Mouse (Mus musculus) megakaryocyte, embryonic 14.5 days (primary cell): Measurements from ENCODE around the gene Gli3. TPM values are rescaled to one million over a fixed set of nuclear protein-coding genes. Genes with fewer than 3 reads are reported as not detected.

Source experiments
- H3K27me3 ChIP-seq: replicated peaks from 2 replicates; pipeline ENCODE3; 2012; ENCODE audit warnings: inconsistent platforms
- H3K36me3 ChIP-seq: replicated peaks from 2 replicates; pipeline ENCODE3; 2012; ENCODE audit warnings: low read length, inconsistent platforms, mixed read lengths
- H3K4me1 ChIP-seq: 2 replicates; pipeline ENCODE4 v1.6.1; 2012; ENCODE audit warnings: inconsistent platforms
- H3K4me3 ChIP-seq: replicated peaks from 2 replicates; pipeline ENCODE3; 2012; ENCODE audit warnings: moderate library complexity, mild to moderate bottlenecking, inconsistent platforms
- H3K9me3 ChIP-seq: 2 replicates; pipeline ENCODE4 v1.6.1; 2012; ENCODE audit warnings: inconsistent platforms
- FLI1 ChIP-seq: IDR thresholded peaks from 2 replicates; pipeline ENCODE4 v1.6.1; 2012; ENCODE audit warnings: low read length, inconsistent platforms, mixed read lengths
- GATA1 ChIP-seq: IDR thresholded peaks from 3 replicates; pipeline ENCODE4 v1.6.1; 2012; ENCODE audit warnings: mixed read lengths, low read length, inconsistent platforms, borderline replicate concordance
- polyA plus RNA-seq: library from polyadenylated mRNA; stranded (reverse); fragments of >175 nt; gene quantifications from 2 replicates; pipeline ENCODE4 v1.2.3, GENCODE M21; 2012; ENCODE audit warnings: low replicate concordance; ENCODE audit not compliant: insufficient read depth

Gli3 gene
- polyA plus RNA-seq, 1 experiment, result not detected

DNA sequence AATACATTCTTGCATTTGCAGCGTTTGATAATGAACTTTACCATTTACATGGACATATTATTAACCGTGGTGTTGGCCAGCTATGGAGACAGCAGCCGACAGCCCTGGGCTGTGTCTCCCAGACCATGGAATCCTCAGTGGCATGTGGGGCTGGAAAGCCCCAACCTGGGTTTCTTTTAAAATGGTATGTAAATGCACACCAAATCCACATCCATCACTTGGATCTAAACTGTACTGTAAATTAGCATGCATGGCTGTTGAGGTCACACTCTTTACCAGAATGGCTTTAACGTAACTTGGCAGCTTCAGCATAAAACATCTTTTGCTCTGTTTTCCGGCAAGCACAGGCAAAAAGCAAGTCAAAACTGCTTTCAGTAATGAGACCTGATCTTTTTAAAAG is 117.4 kb downstream of the Gli3 start:
- Histone ChIP-seq H3K9me3 (0 out of 2 replicates have a peak, but pooled peaks cover 4% of the 10 kb centered on the region), H3K27me3 (no peaks in the 10 kb centered on the region), H3K4me1 (no peaks in the 10 kb centered on the region; the same call in 1 of the 2 replicates), H3K36me3 (no peaks in the 10 kb centered on the region), H3K4me3 (no peak overlapping the region)
- TF ChIP-seq FLI1 (no peak), GATA1 (no peak)

DNA sequence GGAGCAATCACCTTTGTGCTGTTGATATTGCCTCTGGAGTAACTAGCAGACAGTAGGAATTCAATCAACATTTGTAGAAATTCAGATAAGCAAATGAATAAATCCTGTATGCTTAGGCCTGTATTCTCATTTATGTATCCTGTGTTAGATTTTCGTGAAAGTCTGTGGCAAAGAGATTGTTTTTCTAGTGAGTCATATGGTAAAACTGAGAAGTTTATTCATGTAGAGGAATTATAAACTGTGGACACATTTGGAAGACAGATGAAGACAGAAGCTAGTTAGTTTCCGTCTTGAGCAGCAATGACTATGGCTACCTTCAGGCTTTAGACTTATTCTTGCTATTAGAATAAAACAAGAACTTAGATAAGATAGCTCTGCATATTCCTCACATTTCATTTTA is 122.9 kb downstream of the Gli3 start:
- TF ChIP-seq GATA1, result no peak
- TF ChIP-seq FLI1, result no peak
- Histone ChIP-seq H3K36me3 (no peaks in the 10 kb centered on the region), H3K9me3 (0 out of 2 replicates have a peak, but pooled peaks cover 4% of the 10 kb centered on the region), H3K4me3 (no peak overlapping the region), H3K4me1 (peaks cover 34% of the 10 kb centered on the region), H3K27me3 (no peaks in the 10 kb centered on the region)

DNA sequence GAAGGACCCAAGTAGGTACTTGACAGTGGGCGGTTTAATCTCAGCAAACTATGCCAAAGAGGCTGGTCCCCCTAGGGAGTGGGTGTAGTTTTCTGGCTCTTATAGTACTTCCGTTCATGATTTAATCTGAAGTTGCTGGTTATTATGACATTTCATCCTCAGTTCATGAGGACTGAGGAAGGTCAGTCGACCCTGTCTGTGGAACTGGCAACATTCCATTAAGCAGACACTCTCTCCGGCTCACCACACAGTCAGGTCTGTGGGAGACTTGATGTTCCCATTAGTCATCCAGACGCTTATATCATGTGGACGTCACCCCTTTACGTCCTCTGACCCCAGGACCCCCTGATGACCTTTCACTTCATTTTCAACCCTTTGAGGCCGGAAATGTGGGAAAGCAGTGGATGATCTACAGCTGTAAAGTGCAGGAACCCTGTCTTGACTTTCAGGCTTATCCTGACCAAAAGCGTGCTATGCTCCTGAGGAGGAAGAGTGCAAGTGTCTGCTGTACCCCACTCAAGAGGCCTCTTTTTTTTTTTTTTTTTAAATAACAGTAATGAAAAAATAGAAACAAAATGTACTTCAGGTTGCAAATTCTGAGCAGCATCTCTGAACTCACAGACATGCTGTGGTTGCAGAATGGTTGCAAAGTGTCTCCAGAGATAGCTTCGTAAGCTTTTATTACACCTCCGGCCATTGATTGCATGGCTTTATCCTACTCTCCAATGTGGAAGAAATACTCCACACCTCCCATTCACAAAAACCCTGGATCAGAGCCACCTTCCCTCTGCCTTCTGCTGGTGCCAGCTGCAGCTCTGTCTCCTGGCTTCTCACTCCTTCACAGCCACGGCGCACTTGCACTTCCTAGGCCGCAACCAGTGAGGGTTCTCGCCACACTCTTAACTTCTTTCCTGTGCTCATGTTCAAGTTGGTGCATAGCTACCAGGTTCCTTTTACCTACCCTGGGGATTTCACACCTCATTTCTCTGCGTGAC is 125.5 kb downstream of the Gli3 start:
- Histone ChIP-seq H3K36me3 (no peaks in the 10 kb centered on the region), H3K27me3 (no peaks in the 10 kb centered on the region), H3K4me1 (peaks cover 60% of the 10 kb centered on the region), H3K9me3 (0 out of 2 replicates have a peak, but pooled peaks cover 4% of the 10 kb centered on the region), H3K4me3 (peak overlapping the region; percentile 38)
- TF ChIP-seq GATA1, result no peak
- TF ChIP-seq FLI1, result no peak

DNA sequence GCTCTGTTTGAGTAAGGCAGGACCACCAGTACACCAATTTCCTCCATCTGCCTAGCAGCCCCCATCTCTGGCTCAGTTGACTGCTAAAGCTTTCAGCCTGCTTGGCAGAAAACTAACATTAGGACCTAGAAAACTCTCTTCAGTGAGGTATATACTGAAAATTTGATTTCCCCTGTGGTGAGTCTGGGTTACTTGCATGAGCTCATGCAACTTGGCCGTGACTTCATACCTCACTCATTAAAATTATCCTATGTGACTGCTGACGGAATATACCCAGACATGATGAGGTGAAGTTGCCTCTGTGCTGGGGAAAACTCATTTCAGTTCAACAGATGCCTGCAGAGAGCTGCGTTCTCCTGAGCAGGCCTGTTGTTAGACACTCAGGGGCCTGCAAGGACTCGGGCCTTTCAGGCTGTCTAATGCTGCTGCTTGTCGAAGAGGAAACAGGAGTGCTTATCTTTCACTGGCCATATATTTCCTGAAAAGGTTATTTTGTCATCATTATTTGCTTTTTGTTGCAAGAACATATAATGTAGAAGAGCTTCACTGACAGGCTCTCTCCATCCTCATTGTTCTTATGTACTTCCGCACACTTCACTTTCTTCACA is 127.4 kb downstream of the Gli3 start:
- peaks cover 73% of the 10 kb centered on the region for H3K4me1 ChIP-seq
- H3K36me3 ChIP-seq, result no peaks in the 10 kb centered on the region
- TF ChIP-seq GATA1, result peak; percentile 69; the same call in 1 of the 3 replicates
- TF ChIP-seq FLI1, result no peak
- H3K9me3 ChIP-seq, result no peaks in the 10 kb centered on the region
- H3K4me3 ChIP-seq, result peak overlapping the region; percentile 33
- no peaks in the 10 kb centered on the region for H3K27me3 ChIP-seq

- Histone ChIP-seq H3K9me3 (no peaks in the 10 kb centered on the region), H3K4me1 (peaks cover 56% of the 10 kb centered on the region), H3K36me3 (no peaks in the 10 kb centered on the region), H3K4me3 (no peak overlapping the region), H3K27me3 (no peaks in the 10 kb centered on the region)
- no peak for TF ChIP-seq FLI1
- no peak for TF ChIP-seq GATA1
Measured at GRCm38 (mm10) chr13:15596667-15597066, 133.6 kb downstream of the Gli3 start.

- Histone ChIP-seq H3K9me3 (no peaks in the 10 kb centered on the region), H3K36me3 (no peaks in the 10 kb centered on the region), H3K27me3 (no peaks in the 10 kb centered on the region), H3K4me3 (no peak overlapping the region), H3K4me1 (peaks cover 32% of the 10 kb centered on the region)
- TF ChIP-seq GATA1 (no peak), FLI1 (no peak)
Measured at GRCm38 (mm10) chr13:15599741-15600140, 136.7 kb downstream of the Gli3 start.

DNA sequence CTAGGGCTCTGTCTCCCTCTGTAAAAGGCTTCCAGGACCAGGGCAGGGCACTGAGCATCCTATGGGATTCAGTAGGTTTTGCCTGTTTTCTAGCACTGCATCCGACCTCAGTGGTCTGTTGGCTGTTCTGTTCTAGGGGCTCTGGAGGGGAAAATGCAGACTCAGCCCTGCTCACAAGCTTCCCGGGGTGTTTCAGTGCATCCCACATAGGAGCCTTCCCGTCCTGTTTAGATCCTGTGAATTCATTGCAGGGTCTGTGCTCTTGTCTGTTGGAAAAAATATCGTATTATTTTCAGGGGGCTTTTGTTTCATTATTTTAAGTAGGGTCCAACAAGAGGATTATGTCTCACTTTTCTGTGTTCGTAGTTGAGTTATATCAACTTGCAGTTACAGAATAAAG is 139.1 kb downstream of the Gli3 start:
- H3K27me3 ChIP-seq, result no peaks in the 10 kb centered on the region
- no peaks in the 10 kb centered on the region for H3K36me3 ChIP-seq

DNA sequence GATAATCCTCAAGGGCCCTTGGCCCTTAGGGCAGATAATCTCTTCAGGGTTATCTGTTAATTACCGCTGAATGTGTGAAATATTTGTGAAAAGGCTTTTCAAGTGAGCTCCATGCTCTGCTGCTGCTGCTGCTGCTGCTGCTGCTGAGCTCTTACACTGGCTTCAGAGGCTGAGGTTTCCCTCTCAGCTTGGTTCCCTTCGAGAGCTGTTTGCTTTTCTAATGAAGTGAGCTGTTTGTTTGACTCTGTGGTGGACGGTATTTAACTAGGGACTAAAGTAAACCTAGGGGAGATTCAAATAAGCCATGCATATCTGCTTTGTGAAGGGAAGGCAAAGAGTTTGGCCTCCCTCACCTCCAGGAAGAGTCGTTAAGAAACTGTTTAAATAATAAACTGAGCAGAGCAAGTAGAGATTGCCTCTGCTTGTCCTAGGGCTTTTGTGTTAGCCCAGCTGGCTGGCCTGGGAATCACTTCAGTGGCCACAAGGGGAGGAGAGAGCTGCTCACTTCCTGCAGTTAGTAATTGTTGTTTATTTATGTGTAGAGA is 139.7 kb downstream of the Gli3 start:
- TF ChIP-seq FLI1 (no peak), GATA1 (no peak)
- H3K27me3 ChIP-seq, result no peaks in the 10 kb centered on the region

More for the DNA sequence above, 139.1 kb downstream of the Gli3 start:
- TF ChIP-seq FLI1, result no peak
- TF ChIP-seq GATA1, result no peak
- H3K9me3 ChIP-seq, result no peaks in the 10 kb centered on the region
- peaks cover 11% of the 10 kb centered on the region; the same call in 1 of the 2 replicates for H3K4me1 ChIP-seq
- no peak overlapping the region for H3K4me3 ChIP-seq

GRCm38 (mm10) chr13:15604074-15604473 is 141.0 kb downstream of the Gli3 start:
- TF ChIP-seq FLI1 (no peak), GATA1 (no peak)

More for the DNA sequence above, 139.7 kb downstream of the Gli3 start:
- peaks cover 9% of the 10 kb centered on the region; the same call in 1 of the 2 replicates for H3K4me1 ChIP-seq
- H3K4me3 ChIP-seq, result no peak overlapping the region
- no peaks in the 10 kb centered on the region for H3K9me3 ChIP-seq
- H3K36me3 ChIP-seq, result no peaks in the 10 kb centered on the region

GRCm38 (mm10) chr13:15617423-15617822 is 154.4 kb downstream of the Gli3 start:
- TF ChIP-seq GATA1, result no peak
- TF ChIP-seq FLI1, result no peak
- Histone ChIP-seq H3K27me3 (peaks cover 3% of the 10 kb centered on the region), H3K36me3 (no peaks in the 10 kb centered on the region), H3K9me3 (no peaks in the 10 kb centered on the region), H3K4me3 (no peak overlapping the region), H3K4me1 (peaks cover 14% of the 10 kb centered on the region)

More at GRCm38 (mm10) chr13:15604074-15604473, 141.0 kb downstream of the Gli3 start:
- Histone ChIP-seq H3K36me3 (no peaks in the 10 kb centered on the region), H3K27me3 (no peaks in the 10 kb centered on the region), H3K4me3 (no peak overlapping the region), H3K4me1 (peaks cover 9% of the 10 kb centered on the region; the same call in 1 of the 2 replicates), H3K9me3 (no peaks in the 10 kb centered on the region)
